Mouse (Mus musculus) bone marrow macrophage, adult 2 months (primary cell): ENCODE measurements around the gene Gm20538. TPM values are rescaled to one million over a fixed set of nuclear protein-coding genes. Genes with fewer than 3 reads are reported as not detected.
A peak's percentile ranks its signal among the peaks of the same experiment; 100 is the strongest.

Experiments
- H3K27ac ChIP-seq: 2 replicates; pipeline ENCODE4 v1.5.1; 2012; ENCODE audit warnings: low read depth, low read length; ENCODE audit not compliant: insufficient read depth
- H3K4me1 ChIP-seq: 2 replicates; pipeline ENCODE4 v1.6.1; 2012; ENCODE audit warnings: low read length; ENCODE audit not compliant: control insufficient read depth, insufficient read depth
- H3K4me3 ChIP-seq: 2 replicates; pipeline ENCODE4 v1.5.1; 2012; ENCODE audit warnings: mild to moderate bottlenecking, low read length, moderate library complexity; ENCODE audit not compliant: insufficient read depth
- CTCF ChIP-seq: IDR thresholded peaks from 2 replicates; pipeline ENCODE4 v1.5.1; 2012; ENCODE audit warnings: low read depth, mild to moderate bottlenecking, low read length, moderate library complexity
- POLR2A ChIP-seq: IDR thresholded peaks from 2 replicates; pipeline ENCODE4 v1.6.1; 2012; ENCODE audit warnings: mild to moderate bottlenecking, low read depth, low read length, borderline replicate concordance
- polyA plus RNA-seq: library from polyadenylated mRNA; stranded (reverse); fragments of >200 nt; gene quantifications from 2 replicates; pipeline ENCODE4 v1.2.4, GENCODE M21; 2012; ENCODE audit not compliant: missing spikeins, insufficient read depth, insufficient read length

The Gm20538 gene
- polyA plus RNA-seq, 1 experiment: not detected

DNA sequence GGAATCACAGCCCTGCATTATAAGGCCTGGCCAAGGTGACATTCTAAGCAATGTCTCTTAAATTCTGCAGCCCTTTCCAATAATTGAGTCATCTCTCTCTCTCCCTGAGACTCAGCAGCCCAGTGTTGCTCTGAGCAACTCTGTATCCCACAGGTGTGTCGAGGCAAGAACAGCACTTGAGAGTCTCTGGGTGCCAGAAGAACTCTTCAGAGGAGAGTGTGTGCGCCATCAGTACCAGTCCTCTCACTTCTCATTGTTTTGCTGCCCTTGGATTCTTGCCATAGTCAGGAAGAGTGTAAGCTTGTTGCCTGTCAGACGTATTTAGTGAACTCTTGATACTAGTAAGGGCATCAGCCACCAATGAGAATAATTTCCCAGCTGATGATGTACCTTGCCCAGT lies 15.1 kb upstream of the Gm20538 start:
- Histone ChIP-seq H3K27ac (no peak overlapping the region), H3K4me1 (peaks cover 7% of the 10 kb centered on the region), H3K4me3 (no peak overlapping the region)
- TF ChIP-seq CTCF: no peak

DNA sequence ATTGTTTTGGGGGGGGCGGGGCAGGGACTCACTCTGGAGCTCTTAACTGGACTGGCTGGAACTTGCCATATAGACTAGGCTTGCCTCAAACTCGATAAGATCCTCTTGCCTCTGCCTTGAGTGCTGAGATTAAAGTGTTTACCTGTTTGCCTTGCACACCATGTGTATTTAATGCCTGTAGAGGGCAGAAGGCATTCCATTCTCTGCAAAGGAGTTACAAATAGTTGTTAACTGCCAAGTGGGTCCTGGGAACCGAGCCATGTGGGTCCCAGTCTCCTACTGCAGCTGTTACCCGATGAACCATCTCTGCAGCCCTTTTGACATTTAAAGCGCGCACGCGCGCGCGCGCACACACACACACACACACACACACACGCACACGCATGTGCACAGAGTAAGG lies 11.4 kb upstream of the Gm20538 start:
- H3K27ac ChIP-seq: no peak overlapping the region
- H3K4me3 ChIP-seq: no peak overlapping the region
- peaks cover 7% of the 10 kb centered on the region for H3K4me1 ChIP-seq
- no peak for TF ChIP-seq CTCF
- TF ChIP-seq POLR2A: no peak

DNA sequence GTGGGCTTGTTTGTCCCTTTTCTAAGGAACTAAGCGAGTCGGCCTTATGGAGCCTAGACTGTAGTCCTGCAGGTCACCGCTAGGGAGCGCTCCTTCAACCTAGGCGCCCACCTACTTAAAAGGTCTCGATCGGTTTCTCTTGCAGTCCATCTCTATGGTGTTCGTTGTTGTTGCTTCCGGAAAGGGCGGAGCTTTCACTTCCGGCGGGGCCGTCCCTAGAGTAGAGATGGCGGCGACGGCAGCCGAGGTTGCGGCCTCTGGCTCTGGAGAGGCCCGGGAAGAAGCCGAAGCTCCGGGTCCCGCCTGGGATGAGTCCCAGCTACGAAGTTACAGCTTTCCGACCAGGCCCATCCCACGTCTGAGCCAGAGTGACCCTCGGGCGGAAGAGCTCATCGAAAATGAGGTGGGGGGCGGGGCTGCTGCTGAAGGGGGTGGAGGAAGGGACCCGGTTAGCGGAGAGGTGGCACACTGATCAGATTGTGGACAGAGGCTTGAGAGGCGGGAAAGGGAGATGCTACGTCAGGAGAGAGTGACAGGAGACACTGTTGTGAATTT lies 10.1 kb upstream of the Gm20538 start, which contains the start of gene Hif1an:
TSS of gene Hif1an (plus strand) at position 199 of the 555 bp plus-strand sequence.
- TF ChIP-seq CTCF (peak; percentile 59), POLR2A (0 out of 2 replicates have a peak, but pooled peaks have one; percentile 48)
- Histone ChIP-seq H3K4me1 (peaks cover 7% of the 10 kb centered on the region), H3K27ac (peak within 1 kb of the TSS; percentile 53), H3K4me3 (peak within 1 kb of the TSS; percentile 76)

GRCm38 (mm10) chr19:44554861-44555590 lies 2.4 kb upstream of the Gm20538 start, which contains the start of gene Ndufb8:
TSS of gene Ndufb8 (minus strand) at chr19:44555440.
- H3K27ac ChIP-seq: peak within 1 kb of the TSS; percentile 69
- TF ChIP-seq POLR2A: no peak
- no peak for TF ChIP-seq CTCF
- peaks cover 5% of the 10 kb centered on the region for H3K4me1 ChIP-seq
- peak within 1 kb of the TSS; percentile 96 for H3K4me3 ChIP-seq

- Histone ChIP-seq H3K27ac (peak overlapping the region; percentile 69), H3K4me3 (peak overlapping the region; percentile 96), H3K4me1 (peaks cover 5% of the 10 kb centered on the region)
- TF ChIP-seq POLR2A: no peak
- TF ChIP-seq CTCF: no peak
These were observed 1.8 kb upstream of the Gm20538 start for GRCm38 (mm10) chr19:44554490-44554860.

DNA sequence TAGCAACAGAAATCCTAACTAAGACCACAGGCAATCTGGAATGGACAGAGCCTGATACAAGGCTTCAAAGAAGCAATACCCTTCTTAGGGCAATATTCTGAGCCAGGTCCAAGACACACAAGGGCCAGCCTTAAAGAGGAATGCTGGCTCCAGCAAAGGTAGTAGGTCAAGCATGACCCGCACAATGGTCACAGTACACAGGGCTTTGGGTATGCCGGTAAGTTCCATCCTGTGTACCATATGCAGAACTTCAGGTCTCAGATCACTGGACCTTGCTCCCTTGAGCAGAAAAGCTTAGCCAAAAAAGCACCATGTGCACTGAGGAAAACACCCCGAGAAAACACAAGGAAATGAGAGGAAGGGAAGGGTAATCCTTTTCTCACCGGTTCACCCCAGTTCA lies 655 bp upstream of the Gm20538 start:
- TF ChIP-seq CTCF (no peak), POLR2A (no peak)

DNA sequence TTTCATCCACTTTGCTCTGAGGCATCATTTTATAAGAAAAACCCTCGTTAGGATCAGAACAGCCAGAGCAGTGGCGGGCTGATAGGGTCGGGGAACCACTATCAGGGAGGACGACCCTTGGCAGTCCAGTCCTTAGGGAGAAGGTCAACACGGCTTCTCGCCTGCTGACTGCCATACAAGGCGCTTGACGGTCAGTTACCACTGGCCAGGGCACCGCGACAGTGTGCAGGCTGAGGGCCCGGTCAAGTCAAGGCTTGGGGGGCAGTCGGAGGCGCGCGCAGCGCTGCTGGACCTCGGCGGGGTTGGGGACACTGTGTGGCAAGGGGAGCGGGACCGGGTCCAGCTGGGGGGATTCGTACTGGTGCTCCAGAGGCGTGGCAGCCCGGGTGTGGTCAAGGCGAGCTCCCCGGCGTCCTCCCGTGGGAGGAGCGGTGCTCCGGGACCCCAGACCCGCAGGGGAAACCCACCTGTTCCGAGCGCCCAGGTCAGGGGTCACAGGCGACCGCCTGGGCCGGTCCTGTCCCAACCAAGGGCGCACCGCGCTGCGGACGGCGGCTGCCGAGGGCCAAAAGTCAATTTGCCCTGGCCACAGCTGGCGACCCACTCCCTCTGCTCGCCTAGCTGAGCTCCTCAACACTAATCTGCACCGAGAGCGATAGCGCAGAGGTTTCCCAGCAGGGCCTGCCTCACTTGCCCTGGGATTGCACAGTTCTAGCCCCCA lies 7.2 kb downstream of the Gm20538 start, which contains the start of gene Sec31b:
TSS of gene Sec31b (minus strand) at position 544 of the 721 bp plus-strand sequence.
- Histone ChIP-seq H3K4me1 (no peaks in the 10 kb centered on the region), H3K4me3 (peak within 1 kb of the TSS; percentile 46), H3K27ac (no peak within 1 kb of the TSS)
- TF ChIP-seq POLR2A: no peak
- TF ChIP-seq CTCF: no peak

More for the DNA sequence above, 655 bp upstream of the Gm20538 start:
- Histone ChIP-seq H3K4me3 (no peak overlapping the region), H3K4me1 (peaks cover 5% of the 10 kb centered on the region), H3K27ac (no peak overlapping the region)

DNA sequence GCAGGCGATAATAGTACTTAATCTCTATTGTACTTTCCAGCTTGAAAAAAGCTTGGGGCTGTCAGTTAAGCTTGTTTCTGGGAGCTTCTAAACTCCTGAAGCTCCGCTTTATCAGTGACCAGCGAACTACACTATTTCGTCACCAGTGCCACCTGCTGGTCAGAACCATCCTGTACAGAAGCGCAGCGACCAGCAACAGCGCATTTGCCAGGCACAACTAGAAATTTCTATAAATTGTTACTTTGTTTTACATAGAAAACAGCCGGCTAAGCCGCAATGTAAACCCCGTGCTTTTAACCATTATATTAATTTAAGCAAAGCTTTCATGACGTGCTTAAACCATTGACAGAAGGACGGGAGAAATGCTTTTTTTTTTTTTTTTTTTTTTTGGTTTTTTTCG lies 7.9 kb downstream of the Gm20538 start:
- TF ChIP-seq POLR2A: no peak
- TF ChIP-seq CTCF: peak; percentile 55
- no peaks in the 10 kb centered on the region for H3K4me1 ChIP-seq
- H3K4me3 ChIP-seq: no peak overlapping the region
- H3K27ac ChIP-seq: no peak overlapping the region

DNA sequence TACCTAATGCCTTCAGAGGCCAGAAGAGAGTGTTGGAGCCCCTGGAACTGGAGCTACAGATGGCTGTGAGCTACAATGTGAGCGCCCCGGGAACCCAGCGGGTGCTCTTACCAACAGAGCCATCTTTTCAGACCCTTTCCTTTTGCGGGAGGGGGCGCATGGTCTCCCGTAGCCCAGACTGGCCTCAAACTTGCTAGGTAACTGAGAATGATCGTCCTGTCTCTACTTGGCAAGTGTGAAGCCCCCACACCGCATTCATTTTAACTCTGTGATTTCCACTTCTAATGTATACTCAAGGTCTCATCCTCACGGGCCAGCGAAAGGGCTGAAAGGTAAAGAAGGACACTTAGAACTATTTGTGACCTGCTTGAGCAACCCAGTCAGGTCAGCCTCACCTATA lies 8.3 kb downstream of the Gm20538 start:
- H3K4me1 ChIP-seq: no peaks in the 10 kb centered on the region
- no peak overlapping the region for H3K27ac ChIP-seq
- H3K4me3 ChIP-seq: no peak overlapping the region
- no peak for TF ChIP-seq CTCF
- TF ChIP-seq POLR2A: no peak

DNA sequence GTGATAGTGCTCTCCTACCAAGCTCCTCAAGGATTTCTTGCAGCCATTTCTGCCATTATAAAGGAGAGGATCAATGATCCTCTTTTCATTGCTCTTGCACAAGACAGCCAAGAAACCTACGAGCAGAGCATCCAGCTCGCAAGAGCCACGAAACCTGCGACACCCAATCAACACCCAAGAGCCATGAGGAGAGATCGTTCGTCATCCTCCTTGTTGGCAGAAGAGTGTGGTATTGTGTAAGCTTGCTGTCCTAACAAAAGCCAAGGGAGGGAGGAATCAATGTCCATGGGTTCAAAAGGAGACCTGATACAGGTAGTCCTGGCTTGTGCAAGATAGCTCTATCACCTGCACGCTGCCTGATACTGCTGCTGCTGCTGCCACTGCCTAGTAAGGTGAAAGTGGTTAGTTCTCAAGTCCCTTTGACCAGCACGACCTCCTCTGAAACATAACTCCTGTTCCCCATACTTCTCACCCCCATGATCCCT lies 9.9 kb downstream of the Gm20538 start:
- no peak for TF ChIP-seq CTCF
- TF ChIP-seq POLR2A: no peak
- Histone ChIP-seq H3K4me3 (no peak overlapping the region), H3K4me1 (no peaks in the 10 kb centered on the region), H3K27ac (no peak overlapping the region)
